Mouse (Mus musculus) cerebellum, adult 2 months (tissue): ENCODE measurements around the gene Rad51. TPM values are rescaled to one million over a fixed set of nuclear protein-coding genes. Genes with fewer than 3 reads are reported as not detected.

Experiments
- DNase-seq, 2 experiments: peaks; one replicate each; pipeline ENCODE4 v3.0.0; 2021
- H3K27ac ChIP-seq: fragments of 200-500 bp; 2 replicates; pipeline ENCODE4 v1.5.1; 2012; ENCODE audit warnings: low read length, control low read depth, inconsistent platforms; ENCODE audit not compliant: insufficient read depth
- H3K27me3 ChIP-seq: fragments of 200-500 bp; 2 replicates; pipeline ENCODE4 v1.6.1; 2012; ENCODE audit warnings: inconsistent platforms, mild to moderate bottlenecking, low read length, moderate library complexity; ENCODE audit not compliant: control insufficient read depth, insufficient read depth
- H3K4me1 ChIP-seq: fragments of 200-500 bp; 2 replicates; pipeline ENCODE4 v1.6.1; 2011; ENCODE audit warnings: low read length; ENCODE audit not compliant: control insufficient read depth, insufficient read depth
- H3K4me3 ChIP-seq: fragments of 200-500 bp; replicated peaks from 2 replicates; pipeline ENCODE3; 2011; ENCODE audit warnings: mild to moderate bottlenecking, low read depth, low read length, control low read depth; ENCODE audit not compliant: insufficient read depth
- CTCF ChIP-seq: fragments of 200-500 bp; IDR thresholded peaks from 2 replicates; pipeline ENCODE4 v1.5.1; 2011; ENCODE audit warnings: low read depth, mild to moderate bottlenecking, control low read depth, low read length, moderate library complexity, borderline replicate concordance; ENCODE audit not compliant: insufficient read depth
- POLR2A ChIP-seq: fragments of 200-500 bp; IDR thresholded peaks from 2 replicates; pipeline ENCODE4 v1.6.1; 2011; ENCODE audit warnings: low read length, control low read depth, borderline replicate concordance; ENCODE audit not compliant: insufficient read depth
- WGBS: fragments of 180-500 bp; shearing (Covaris S2); methylation state at CpG from one replicate; pipeline ENCODE4 v1.1.7; 2018; 5-methylcytosine and 5-hydroxymethylcytosine counted together
- polyA plus RNA-seq: library from polyadenylated mRNA; depleted of rRNA; stranded (reverse); fragments of >200 nt; gene quantifications from 2 replicates; pipeline ENCODE4 v1.2.3, GENCODE M21; 2012

Gene Rad51
- polyA plus RNA-seq, 1 experiment, result 3.3 TPM

- 88% methylated on average over 5 of the region's 5 CpGs for WGBS
Measured at GRCm38 (mm10) chr2:119136346-119136898, 23.8 kb downstream of the Rad51 start.

DNA sequence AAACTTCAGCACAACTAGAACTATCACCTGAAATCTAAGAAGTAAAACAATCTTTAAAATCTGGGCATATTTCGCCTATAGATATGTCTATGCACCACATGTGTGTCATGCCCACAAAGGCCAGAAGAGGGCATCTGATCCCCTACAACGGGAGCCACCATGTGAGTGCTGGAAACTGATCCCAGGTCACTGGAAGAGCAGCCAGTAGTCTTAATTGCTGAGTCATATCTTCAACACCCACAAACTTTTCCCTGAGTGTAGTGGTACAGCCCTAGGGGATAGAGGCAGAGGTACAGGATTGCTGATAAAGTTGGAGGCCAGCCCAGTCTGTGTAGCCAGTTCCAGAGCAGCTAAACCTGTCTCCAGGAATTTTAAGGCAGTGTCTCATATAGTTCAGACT is 32.6 kb downstream of the Rad51 start:
- no peak for TF ChIP-seq POLR2A
- TF ChIP-seq CTCF, result no peak
- H3K27ac ChIP-seq, result no peak overlapping the region
- WGBS, result 91% methylated on average over 2 of the region's 2 CpGs
- H3K4me1 ChIP-seq, result no peaks in the 10 kb centered on the region
- no peaks in the 10 kb centered on the region for H3K27me3 ChIP-seq
- no peak overlapping the region for H3K4me3 ChIP-seq
- DNase-seq, result no peak

More at GRCm38 (mm10) chr2:119136346-119136898, 23.8 kb downstream of the Rad51 start:
- H3K4me3 ChIP-seq, result no peak overlapping the region
- H3K27ac ChIP-seq, result no peak overlapping the region
- no peak for DNase-seq
- no peaks in the 10 kb centered on the region for H3K27me3 ChIP-seq
- TF ChIP-seq POLR2A, result no peak
- TF ChIP-seq CTCF, result no peak
- H3K4me1 ChIP-seq, result no peaks in the 10 kb centered on the region

DNA sequence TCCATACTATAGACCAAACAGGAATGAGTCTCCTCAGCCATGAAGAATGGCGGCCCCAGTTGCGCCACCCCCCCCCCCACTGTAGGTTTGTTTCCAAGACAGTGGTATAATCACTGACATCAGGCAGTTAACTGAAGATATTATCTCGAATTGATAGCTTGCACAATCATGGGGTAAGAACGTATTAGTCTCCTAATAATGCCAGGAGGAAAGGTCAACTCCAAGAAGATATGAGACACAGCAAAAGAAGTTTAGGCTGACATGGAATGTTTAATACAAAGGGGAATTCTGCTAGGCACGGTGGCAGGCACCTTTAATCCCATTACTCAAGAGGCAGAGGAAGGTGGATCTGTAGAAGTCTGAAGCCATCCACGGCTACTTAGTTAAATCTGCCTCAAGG is 33.8 kb downstream of the Rad51 start:
- no peak overlapping the region for H3K27ac ChIP-seq
- no peak for DNase-seq
- WGBS, result 87% methylated on average over 6 of the region's 6 CpGs
- H3K4me3 ChIP-seq, result no peak overlapping the region
- no peaks in the 10 kb centered on the region for H3K4me1 ChIP-seq
- TF ChIP-seq POLR2A, result no peak
- TF ChIP-seq CTCF, result no peak
- no peaks in the 10 kb centered on the region for H3K27me3 ChIP-seq

- no peak overlapping the region for H3K4me3 ChIP-seq
- H3K4me1 ChIP-seq, result no peaks in the 10 kb centered on the region
- H3K27me3 ChIP-seq, result no peaks in the 10 kb centered on the region
- TF ChIP-seq POLR2A, result no peak
- TF ChIP-seq CTCF, result no peak
- no peak for DNase-seq
- H3K27ac ChIP-seq, result no peak overlapping the region
- 77% methylated on average over 22 of the region's 22 CpGs for WGBS
Measured at GRCm38 (mm10) chr2:119147160-119147678, 34.6 kb downstream of the Rad51 start.

GRCm38 (mm10) chr2:119147775-119148174 is 35.2 kb downstream of the Rad51 start:
- no peak for DNase-seq
- Histone ChIP-seq H3K4me1 (no peaks in the 10 kb centered on the region), H3K27ac (no peak overlapping the region), H3K4me3 (no peak overlapping the region), H3K27me3 (no peaks in the 10 kb centered on the region)
- TF ChIP-seq CTCF (no peak), POLR2A (no peak)
- 91% methylated on average over 8 of the region's 8 CpGs for WGBS

GRCm38 (mm10) chr2:119152255-119152654 is 39.7 kb downstream of the Rad51 start:
- no peak for DNase-seq
- Histone ChIP-seq H3K27ac (no peak overlapping the region), H3K4me1 (peaks cover 3% of the 10 kb centered on the region), H3K27me3 (no peaks in the 10 kb centered on the region), H3K4me3 (no peak overlapping the region)
- WGBS, result 89% methylated on average over 6 of the region's 6 CpGs
- TF ChIP-seq CTCF (no peak), POLR2A (no peak)

- no peak for DNase-seq
- peaks cover 3% of the 10 kb centered on the region for H3K4me1 ChIP-seq
- TF ChIP-seq POLR2A (no peak), CTCF (no peak)
- H3K4me3 ChIP-seq, result no peak overlapping the region
- 95% methylated on average over 2 of the region's 2 CpGs for WGBS
- H3K27me3 ChIP-seq, result no peaks in the 10 kb centered on the region
- no peak overlapping the region for H3K27ac ChIP-seq
Measured at GRCm38 (mm10) chr2:119154683-119155082, 42.1 kb downstream of the Rad51 start.

- no peak overlapping the region for H3K27ac ChIP-seq
- no peak overlapping the region for H3K4me3 ChIP-seq
- H3K4me1 ChIP-seq, result peaks cover 3% of the 10 kb centered on the region
- no peaks in the 10 kb centered on the region for H3K27me3 ChIP-seq
- no peak for DNase-seq
- no peak for TF ChIP-seq CTCF
- WGBS, result 75% methylated on average over 9 of the region's 9 CpGs
Measured at GRCm38 (mm10) chr2:119155388-119155787, 42.8 kb downstream of the Rad51 start.
